Mouse (Mus musculus): Measurements from ENCODE around the gene Luc7l2. TPM values are rescaled to one million over a fixed set of nuclear protein-coding genes. Genes with fewer than 3 reads are reported as not detected.

Luc7l2 gene
- polyA plus RNA-seq, 1 experiment: 21.1 TPM

DNA sequence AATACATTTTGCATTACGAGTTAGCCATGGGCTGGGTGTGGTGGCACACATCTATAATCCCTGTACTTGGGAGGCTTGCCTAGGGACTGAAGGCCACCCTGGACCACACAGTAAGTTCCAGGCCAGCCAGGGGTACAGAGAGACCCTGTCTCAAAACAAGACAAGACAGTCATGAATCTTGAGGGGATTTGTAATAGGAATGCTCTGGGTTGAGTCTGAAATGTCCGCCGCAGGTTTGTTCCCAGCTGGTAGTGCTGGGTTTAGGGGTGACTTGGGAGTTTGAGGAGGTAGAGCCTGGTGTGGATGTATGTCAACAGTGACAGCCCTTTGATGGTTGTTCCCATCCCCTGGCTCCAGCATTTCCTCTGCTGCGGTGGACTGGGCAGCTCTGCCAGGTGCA lies 75.9 kb downstream of the Luc7l2 start:
- no peak overlapping the region for H3K4me2 ChIP-seq (ENCODE audit: low read depth)
- H3K79me2 ChIP-seq (ENCODE audit: control insufficient read depth, insufficient read depth): no peaks in the 10 kb centered on the region
- no peak overlapping the region for H3K4me3 ChIP-seq
- no peak overlapping the region for H3ac ChIP-seq (ENCODE audit: control insufficient read depth, insufficient read length)
- H3K27me3 ChIP-seq (ENCODE audit: control insufficient read depth, insufficient read depth, insufficient read length): no peaks in the 10 kb centered on the region
- TF ChIP-seq MYOD1 (IDR thresholded peaks at IDR 0.05; ENCODE audit: control insufficient read depth in 1 of 3, insufficient read length in 2 of 3, low read depth in 2 of 3): no peak
- no peak for TF ChIP-seq CEBPB (IDR thresholded peaks at IDR 0.05; ENCODE audit: insufficient read depth, poor library complexity, severe bottlenecking)
- no peak for TF ChIP-seq POLR2A (IDR thresholded peaks at IDR 0.05; ENCODE audit: insufficient read length, low read depth)
- no peak for TF ChIP-seq TCF3 (IDR thresholded peaks at IDR 0.05; ENCODE audit: insufficient read length, low read depth)
- no peak for TF ChIP-seq TCF12 (IDR thresholded peaks at IDR 0.05; ENCODE audit: insufficient read depth, poor library complexity, severe bottlenecking)
- TF ChIP-seq MAX (IDR thresholded peaks at IDR 0.05; ENCODE audit: low read depth): no peak
- TF ChIP-seq E2F4 (IDR thresholded peaks at IDR 0.05; ENCODE audit: insufficient read depth): no peak
- TF ChIP-seq REST (IDR thresholded peaks at IDR 0.05; ENCODE audit: insufficient read depth, insufficient read length): no peak
- no peak for TF ChIP-seq SRF (IDR thresholded peaks at IDR 0.05; ENCODE audit: control insufficient read depth, insufficient read length, low read depth)
- no peak for TF ChIP-seq MYOG (IDR thresholded peaks at IDR 0.05; ENCODE audit: control insufficient read depth in 1 of 3, insufficient read depth in 1 of 3, insufficient read length in 2 of 3, low read depth in 2 of 3)
- no peak for TF ChIP-seq USF1 (IDR thresholded peaks at IDR 0.05; ENCODE audit: low read depth)
- TF ChIP-seq POLR2AphosphoS2 (IDR thresholded peaks at IDR 0.05; ENCODE audit: insufficient read length, low read depth): no peak
- peaks cover 5% of the 10 kb centered on the region for H3K36me3 ChIP-seq (ENCODE audit: control insufficient read depth, insufficient read depth)

DNA sequence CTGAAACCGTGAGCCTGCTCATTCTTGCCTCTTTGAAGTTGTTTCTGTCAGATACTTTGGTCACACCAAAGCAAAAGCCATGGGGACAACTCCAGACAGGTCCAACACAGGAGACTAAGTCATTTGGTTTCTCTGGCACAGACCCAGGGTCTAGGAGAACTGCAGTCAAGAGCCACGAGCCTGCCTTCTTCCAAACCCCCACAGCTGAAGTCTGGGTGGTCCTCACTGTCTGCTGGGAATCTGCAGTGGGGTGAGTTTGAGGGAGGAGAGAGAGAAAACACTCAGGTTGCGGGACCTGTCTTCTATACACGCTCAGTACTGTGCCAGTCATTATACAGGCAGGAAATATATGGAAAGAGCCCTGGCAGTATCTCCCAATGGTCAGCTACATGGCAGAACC lies 76.4 kb downstream of the Luc7l2 start:
- Histone ChIP-seq H3K4me2 (ENCODE audit: low read depth) (no peak overlapping the region), H3K36me3 (ENCODE audit: control insufficient read depth, insufficient read depth) (peaks cover 5% of the 10 kb centered on the region), H3K79me2 (ENCODE audit: control insufficient read depth, insufficient read depth) (no peaks in the 10 kb centered on the region), H3K27me3 (ENCODE audit: control insufficient read depth, insufficient read depth, insufficient read length) (no peaks in the 10 kb centered on the region), H3K4me3 (no peak overlapping the region), H3ac (ENCODE audit: control insufficient read depth, insufficient read length) (no peak overlapping the region)
- TF ChIP-seq MYOG (IDR thresholded peaks at IDR 0.05; ENCODE audit: control insufficient read depth in 1 of 3, insufficient read depth in 1 of 3, insufficient read length in 2 of 3, low read depth in 2 of 3): no peak
- TF ChIP-seq CEBPB (IDR thresholded peaks at IDR 0.05; ENCODE audit: insufficient read depth, poor library complexity, severe bottlenecking): no peak
- TF ChIP-seq REST (IDR thresholded peaks at IDR 0.05; ENCODE audit: insufficient read depth, insufficient read length): no peak
- TF ChIP-seq TCF3 (IDR thresholded peaks at IDR 0.05; ENCODE audit: insufficient read length, low read depth): no peak
- no peak for TF ChIP-seq MYOD1 (IDR thresholded peaks at IDR 0.05; ENCODE audit: control insufficient read depth in 1 of 3, insufficient read length in 2 of 3, low read depth in 2 of 3)
- TF ChIP-seq E2F4 (IDR thresholded peaks at IDR 0.05; ENCODE audit: insufficient read depth): no peak
- TF ChIP-seq POLR2AphosphoS2 (IDR thresholded peaks at IDR 0.05; ENCODE audit: insufficient read length, low read depth): no peak
- no peak for TF ChIP-seq POLR2A (IDR thresholded peaks at IDR 0.05; ENCODE audit: insufficient read length, low read depth)
- no peak for TF ChIP-seq TCF12 (IDR thresholded peaks at IDR 0.05; ENCODE audit: insufficient read depth, poor library complexity, severe bottlenecking)
- TF ChIP-seq USF1 (IDR thresholded peaks at IDR 0.05; ENCODE audit: low read depth): no peak
- no peak for TF ChIP-seq MAX (IDR thresholded peaks at IDR 0.05; ENCODE audit: low read depth)
- no peak for TF ChIP-seq SRF (IDR thresholded peaks at IDR 0.05; ENCODE audit: control insufficient read depth, insufficient read length, low read depth)

DNA sequence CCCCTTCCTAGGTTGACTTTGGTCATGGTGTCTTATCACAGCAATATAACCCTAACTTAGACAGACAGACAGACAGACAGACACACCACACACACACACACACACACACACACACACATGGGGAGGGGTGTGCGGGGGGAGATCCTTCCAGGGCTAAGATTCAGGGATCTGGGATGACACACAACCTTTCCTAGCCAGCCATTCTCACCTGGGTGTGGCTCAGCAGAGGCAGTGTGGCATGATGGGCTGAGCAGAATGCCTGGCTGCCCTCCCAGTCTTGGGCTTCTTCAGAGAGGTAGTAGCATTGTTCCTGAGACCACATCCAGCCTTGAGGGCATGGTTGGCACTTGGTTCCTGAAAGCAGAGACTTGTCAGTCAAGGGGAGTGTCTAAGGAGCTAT lies 78.4 kb downstream of the Luc7l2 start:
- Histone ChIP-seq H3K4me3 (no peak overlapping the region), H3K36me3 (ENCODE audit: control insufficient read depth, insufficient read depth) (peaks cover 5% of the 10 kb centered on the region), H3K27me3 (ENCODE audit: control insufficient read depth, insufficient read depth, insufficient read length) (no peaks in the 10 kb centered on the region), H3ac (ENCODE audit: control insufficient read depth, insufficient read length) (no peak overlapping the region), H3K79me2 (ENCODE audit: control insufficient read depth, insufficient read depth) (no peaks in the 10 kb centered on the region), H3K4me2 (ENCODE audit: low read depth) (no peak overlapping the region)
- TF ChIP-seq MYOG (IDR thresholded peaks at IDR 0.05; ENCODE audit: control insufficient read depth in 1 of 3, insufficient read depth in 1 of 3, insufficient read length in 2 of 3, low read depth in 2 of 3) (no peak), POLR2AphosphoS2 (IDR thresholded peaks at IDR 0.05; ENCODE audit: insufficient read length, low read depth) (no peak), USF1 (IDR thresholded peaks at IDR 0.05; ENCODE audit: low read depth) (no peak), MAX (IDR thresholded peaks at IDR 0.05; ENCODE audit: low read depth) (no peak), E2F4 (IDR thresholded peaks at IDR 0.05; ENCODE audit: insufficient read depth) (no peak), SRF (IDR thresholded peaks at IDR 0.05; ENCODE audit: control insufficient read depth, insufficient read length, low read depth) (no peak), REST (IDR thresholded peaks at IDR 0.05; ENCODE audit: insufficient read depth, insufficient read length) (no peak), CEBPB (IDR thresholded peaks at IDR 0.05; ENCODE audit: insufficient read depth, poor library complexity, severe bottlenecking) (no peak), POLR2A (IDR thresholded peaks at IDR 0.05; ENCODE audit: insufficient read length, low read depth) (no peak), TCF3 (IDR thresholded peaks at IDR 0.05; ENCODE audit: insufficient read length, low read depth) (no peak), MYOD1 (IDR thresholded peaks at IDR 0.05; ENCODE audit: control insufficient read depth in 1 of 3, insufficient read length in 2 of 3, low read depth in 2 of 3) (no peak), TCF12 (IDR thresholded peaks at IDR 0.05; ENCODE audit: insufficient read depth, poor library complexity, severe bottlenecking) (no peak)

DNA sequence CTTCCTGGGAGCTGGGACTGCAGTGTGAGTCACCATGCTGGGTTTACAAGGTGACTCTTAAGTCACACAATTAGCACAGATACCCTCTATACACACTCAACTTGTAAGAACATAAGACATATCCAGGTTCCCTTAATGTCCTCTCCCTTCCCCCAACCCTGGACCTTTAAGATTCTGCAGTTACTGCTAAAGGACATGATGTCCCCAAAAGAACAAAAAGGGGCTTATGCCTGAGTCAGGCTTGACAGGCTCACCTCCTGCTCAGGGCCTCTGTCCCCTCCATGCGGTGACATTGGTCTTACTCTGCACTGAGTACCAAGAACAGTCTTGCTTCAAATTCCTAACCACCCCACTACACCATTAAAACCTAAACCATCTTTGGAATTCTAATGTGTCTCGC lies 81.7 kb downstream of the Luc7l2 start:
- Histone ChIP-seq H3K4me3 (no peak overlapping the region), H3K27me3 (ENCODE audit: control insufficient read depth, insufficient read depth, insufficient read length) (no peaks in the 10 kb centered on the region), H3K79me2 (ENCODE audit: control insufficient read depth, insufficient read depth) (no peaks in the 10 kb centered on the region), H3K36me3 (ENCODE audit: control insufficient read depth, insufficient read depth) (no peaks in the 10 kb centered on the region), H3K4me2 (ENCODE audit: low read depth) (no peak overlapping the region), H3ac (ENCODE audit: control insufficient read depth, insufficient read length) (no peak overlapping the region)
- no peak for TF ChIP-seq SRF (IDR thresholded peaks at IDR 0.05; ENCODE audit: control insufficient read depth, insufficient read length, low read depth)
- no peak for TF ChIP-seq TCF3 (IDR thresholded peaks at IDR 0.05; ENCODE audit: insufficient read length, low read depth)
- no peak for TF ChIP-seq REST (IDR thresholded peaks at IDR 0.05; ENCODE audit: insufficient read depth, insufficient read length)
- TF ChIP-seq POLR2AphosphoS2 (IDR thresholded peaks at IDR 0.05; ENCODE audit: insufficient read length, low read depth): no peak
- no peak for TF ChIP-seq TCF12 (IDR thresholded peaks at IDR 0.05; ENCODE audit: insufficient read depth, poor library complexity, severe bottlenecking)
- TF ChIP-seq POLR2A (IDR thresholded peaks at IDR 0.05; ENCODE audit: insufficient read length, low read depth): no peak
- TF ChIP-seq MYOG (IDR thresholded peaks at IDR 0.05; ENCODE audit: control insufficient read depth in 1 of 3, insufficient read depth in 1 of 3, insufficient read length in 2 of 3, low read depth in 2 of 3): no peak

Data from myocyte (in vitro differentiated cells).